Mouse (Mus musculus): Measurements from ENCODE around the gene a. TPM values are rescaled to one million over a fixed set of nuclear protein-coding genes. Genes with fewer than 3 reads are reported as not detected.

a gene
- 0.37 and 0.70 TPM in 2 replicates for polyA plus RNA-seq (2012)

DNA sequence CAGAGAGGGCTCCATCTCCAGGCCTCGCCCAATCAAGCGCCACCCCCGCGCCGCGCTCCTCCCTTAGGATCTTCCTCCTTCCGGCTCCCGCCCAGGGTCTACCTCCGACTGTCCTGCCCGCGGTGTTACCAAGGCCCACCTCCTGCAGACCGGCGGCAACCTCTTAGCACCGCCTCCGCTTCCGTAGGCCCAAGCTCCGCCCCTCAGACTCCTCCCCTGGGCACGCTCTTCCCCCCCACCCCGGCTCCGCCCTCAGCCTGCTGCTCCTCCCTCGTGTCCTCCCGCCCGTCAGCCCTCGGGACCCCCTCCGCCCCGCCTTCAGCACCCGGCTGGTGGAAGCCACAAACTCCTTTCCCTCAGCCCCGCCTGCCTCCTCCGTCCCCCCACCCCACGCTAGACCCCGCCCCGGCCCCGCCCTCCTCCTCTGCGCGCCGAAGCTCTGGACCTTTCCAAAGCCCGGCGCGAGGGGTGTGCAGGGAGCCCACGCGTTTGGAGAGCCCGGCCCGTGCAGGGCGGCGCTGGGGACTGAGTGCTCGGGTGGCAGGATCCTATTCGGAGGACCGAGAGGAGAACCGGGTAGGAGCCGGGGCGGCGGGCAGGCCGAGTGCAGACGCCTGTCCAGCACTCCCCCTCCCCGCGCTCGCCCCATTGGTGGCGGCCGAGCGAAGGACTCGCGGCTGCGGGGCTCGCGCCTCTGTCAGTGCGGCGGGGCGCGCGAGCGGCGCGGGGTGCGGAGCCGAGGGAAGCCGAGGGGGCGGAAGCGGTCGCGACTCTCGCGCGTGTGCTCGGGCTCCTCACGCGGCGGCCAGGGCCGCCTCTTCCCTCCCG is at the start of gene a, which contains the start of gene Raly:
a (plus strand) TSS at position 747 of the 828 bp plus-strand sequence.
Raly (plus strand) TSS at position 441 of the 828 bp plus-strand sequence.
- no peak for TF ChIP-seq GATA1 (IDR thresholded peaks at IDR 0.05; ENCODE audit: low read length)

DNA sequence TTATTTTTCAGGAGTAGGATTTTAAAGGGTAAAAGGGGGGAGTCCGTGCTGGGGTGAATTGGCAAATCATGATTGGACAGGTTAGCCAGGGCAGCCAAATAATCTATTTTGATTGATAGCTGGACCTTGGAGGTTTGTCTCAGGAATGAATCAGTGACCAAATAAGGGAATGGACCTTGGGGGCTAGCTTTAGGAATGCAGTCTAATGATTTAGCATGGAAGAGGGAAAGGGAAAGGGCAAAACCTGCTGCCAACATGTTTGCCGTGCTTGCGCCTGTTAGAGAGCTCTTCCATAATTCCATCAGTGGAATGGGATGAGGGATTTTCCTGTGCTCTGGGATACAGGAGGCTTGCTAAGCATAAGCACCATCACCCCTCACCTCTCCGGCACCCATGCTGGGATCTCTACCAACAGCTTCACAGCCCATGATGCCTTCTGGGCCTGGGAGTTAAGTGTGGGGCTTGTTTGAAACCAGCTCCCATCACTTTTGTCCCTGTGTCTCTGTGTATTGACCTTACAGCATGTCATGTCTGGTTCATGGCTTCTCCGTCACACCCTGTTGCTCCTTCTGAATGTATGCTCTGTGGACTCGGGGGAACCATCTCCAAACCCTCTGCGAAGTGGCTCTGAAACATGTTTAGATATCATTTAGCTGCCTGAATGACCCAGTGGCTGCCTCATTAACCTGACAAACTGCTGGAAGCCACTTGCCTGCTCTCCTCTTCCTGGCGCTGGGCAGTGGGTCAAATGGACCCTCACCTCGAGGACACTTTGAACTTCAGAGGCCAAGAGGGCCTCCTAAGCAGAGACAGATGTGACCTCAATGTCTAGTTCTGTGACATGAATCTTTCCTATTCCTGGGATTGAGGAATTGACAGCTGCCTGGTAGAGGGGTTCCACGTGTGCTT is 48.0 kb upstream of the a start:
- no peak for TF ChIP-seq GATA1 (IDR thresholded peaks at IDR 0.05; ENCODE audit: low read length)

DNA sequence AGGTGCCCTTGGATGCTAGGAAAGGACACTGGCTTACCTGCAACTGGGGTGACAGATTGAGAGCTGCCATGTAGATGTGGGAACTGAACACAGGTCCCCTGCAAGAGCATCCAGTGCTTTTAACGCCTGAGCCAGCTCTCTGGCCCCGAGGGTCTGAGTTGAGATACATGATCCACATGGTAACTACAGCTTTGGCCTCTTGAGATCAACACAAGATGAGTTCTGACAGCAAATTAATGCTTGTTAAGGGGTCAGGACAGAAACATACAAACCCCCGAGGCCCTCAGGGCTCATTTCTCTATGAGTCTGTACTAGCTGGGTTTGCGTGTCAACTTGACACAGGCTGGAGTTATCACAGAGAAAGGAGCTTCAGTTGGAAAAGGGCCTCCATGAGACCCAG is 47.3 kb upstream of the a start:
- TF ChIP-seq GATA1 (IDR thresholded peaks at IDR 0.05; ENCODE audit: low read length) = no peak

DNA sequence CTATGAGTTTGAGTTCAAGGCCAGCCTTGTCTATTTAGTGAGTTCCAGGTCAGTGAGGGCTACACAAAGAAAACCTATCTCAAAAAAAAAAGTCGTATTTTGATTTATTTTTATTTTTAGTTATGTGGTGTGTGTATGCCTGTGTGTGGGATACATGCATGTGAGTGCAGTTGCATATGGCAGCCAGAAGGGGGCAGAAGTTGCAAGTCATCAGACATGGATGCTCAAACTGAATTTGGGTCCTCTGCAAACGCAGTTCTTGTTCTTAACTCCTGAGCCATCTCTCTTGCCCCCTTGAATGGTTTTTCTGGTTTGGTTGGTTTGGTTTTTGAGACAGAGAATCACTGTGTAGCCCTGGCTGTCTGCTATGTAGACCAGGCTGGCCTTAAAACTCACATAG is 42.8 kb upstream of the a start:
- TF ChIP-seq GATA1 (IDR thresholded peaks at IDR 0.05; ENCODE audit: low read length) = no peak

DNA sequence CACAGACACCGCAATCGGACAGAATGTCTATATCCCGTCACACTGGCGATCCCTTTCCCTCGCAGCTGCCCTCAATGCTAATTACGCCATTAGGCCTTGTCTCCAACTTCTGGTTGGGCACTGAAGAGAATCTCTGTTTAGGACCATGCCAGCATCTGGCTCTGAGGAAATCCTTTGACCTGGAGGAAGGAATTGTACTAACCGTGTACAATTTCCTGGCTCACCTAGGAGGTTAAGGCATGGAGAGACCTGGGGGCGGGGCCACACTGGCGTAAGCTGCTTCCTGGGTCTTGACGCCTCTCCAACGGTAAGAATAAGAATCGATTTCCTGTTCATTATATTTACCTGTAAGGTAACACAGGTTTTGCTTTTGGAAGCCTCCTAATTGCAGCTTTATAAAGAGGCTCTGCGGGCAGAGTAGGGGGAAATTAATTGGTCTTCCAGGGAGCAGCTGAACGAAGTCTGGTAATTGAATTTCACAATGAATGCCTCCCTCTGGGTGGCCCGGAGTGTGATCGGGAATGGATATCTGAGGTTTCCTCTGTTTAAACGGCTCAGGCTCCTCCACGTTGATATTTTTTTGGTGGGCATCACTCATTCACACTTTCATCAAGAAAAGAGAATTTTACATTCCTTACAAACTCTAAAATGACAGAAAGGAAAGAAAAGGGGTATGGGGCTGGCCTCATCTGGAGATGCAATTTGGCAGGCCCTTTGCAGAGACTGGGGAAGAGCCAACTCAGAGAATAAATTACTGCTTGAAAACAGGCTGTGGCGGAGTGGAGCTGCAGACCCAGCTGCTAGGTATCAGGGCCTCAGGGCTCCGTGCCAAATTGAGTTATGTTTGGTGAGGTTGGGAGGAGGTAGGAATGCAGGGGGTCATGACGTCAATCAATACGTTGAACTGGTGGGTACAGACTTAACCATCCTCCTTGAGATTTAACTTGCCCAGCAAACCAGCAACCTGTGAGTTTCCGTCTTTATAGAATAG is 41.9 kb upstream of the a start:
- no peak for TF ChIP-seq GATA1 (IDR thresholded peaks at IDR 0.05; ENCODE audit: low read length)

DNA sequence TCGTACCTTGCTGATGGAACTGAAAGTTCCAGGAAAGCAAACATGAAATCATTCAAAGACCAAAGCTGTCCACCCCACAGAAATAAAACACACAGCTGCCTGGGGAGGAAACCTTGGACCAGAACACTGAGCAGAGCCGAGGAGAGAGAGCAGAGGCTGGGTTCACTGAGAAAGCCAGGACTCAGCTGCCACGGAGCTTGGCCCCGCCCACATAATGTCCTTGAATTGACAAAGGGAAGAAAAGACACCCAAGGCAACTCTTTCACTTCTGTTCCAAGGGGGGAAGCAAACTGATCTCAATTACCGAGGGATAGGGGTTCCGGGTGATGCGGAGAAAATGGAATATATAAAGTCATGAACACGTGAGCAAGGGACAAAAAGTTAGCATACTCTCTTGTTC is 39.3 kb upstream of the a start:
- no peak for TF ChIP-seq GATA1 (IDR thresholded peaks at IDR 0.05; ENCODE audit: low read length)

DNA sequence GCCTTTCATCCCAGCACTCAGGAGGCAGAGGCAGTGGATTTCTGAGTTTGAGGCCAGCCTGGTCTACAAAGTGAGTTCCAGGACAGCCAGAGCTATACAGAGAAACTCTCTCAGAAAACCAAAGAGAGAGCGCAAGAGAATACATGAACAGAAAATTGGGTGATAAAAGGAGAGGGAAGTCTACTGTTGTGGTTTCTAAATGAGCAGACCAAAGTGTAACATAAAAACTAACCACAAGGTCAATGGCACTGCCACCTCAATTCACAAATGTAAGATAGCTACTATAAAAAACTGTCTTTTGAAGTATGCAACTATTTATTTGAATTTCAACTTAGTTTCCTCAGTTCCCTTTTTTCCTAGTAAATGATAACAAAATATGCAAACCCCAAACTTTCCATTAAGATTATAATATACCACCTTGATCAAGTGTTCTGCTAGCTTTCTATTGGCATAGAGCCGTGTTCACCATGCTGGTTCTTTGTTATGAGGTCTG is 37.1 kb upstream of the a start:
- TF ChIP-seq GATA1 (IDR thresholded peaks at IDR 0.05; ENCODE audit: low read length) = no peak

DNA sequence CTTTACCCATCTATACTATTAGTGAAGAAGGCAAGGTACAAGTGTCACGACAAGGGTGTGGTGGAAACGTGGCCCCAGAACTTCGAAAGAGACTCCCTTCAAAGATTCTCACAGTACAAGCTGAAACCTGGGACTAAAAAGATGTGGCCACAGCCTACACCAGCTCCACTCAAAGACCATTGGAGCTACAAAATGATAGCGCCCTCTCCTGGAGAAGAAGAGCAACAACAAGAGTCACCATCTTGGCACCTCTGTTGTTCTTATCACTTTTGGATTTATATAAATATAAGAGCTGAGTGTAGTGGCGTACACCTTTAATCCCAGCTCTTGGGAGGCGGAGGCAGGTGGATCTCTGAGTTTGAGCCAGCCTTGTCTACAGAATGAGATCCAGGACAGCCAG is 35.4 kb upstream of the a start:
- no peak for TF ChIP-seq GATA1 (IDR thresholded peaks at IDR 0.05; ENCODE audit: low read length)

DNA sequence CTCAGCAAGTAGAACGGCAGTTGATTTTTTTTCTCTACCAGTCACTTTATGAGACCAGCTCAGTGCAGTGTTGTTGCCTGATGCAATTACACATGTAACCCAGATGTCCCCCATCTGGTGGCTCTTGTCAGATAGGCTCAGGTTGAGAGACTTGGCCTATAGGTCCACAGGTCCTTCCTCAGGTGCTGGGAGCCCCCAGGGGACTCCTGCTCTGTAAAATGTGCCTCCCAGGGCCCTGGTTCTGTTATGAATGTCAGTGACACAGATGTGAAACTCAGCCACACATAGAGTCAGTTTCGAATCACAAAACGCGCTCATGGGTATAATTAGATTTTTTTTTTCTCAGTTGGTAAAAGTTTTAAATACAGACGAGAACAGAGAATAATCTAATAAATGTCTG is 33.5 kb upstream of the a start:
- no peak for TF ChIP-seq GATA1 (IDR thresholded peaks at IDR 0.05; ENCODE audit: low read length)

DNA sequence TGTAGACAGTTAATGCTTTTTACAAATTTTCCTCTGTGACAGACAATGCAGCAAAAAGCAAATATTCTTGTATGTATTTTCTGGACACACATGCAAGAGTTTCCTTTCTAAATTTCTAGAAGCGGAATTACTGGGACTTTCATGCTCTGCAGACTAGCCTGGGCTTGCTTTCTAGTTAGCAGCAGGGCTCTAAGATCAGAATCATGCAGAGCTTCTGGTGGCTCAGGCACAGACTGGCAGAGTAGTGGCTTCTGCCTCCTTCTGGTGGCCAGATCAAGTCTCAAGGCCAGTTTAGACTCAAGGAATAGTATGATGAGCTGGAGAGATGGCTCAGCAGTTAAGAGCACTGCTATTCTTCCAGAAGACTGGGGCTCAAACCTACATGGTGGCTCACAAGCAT is 32.7 kb upstream of the a start:
- no peak for TF ChIP-seq GATA1 (IDR thresholded peaks at IDR 0.05; ENCODE audit: low read length)

DNA sequence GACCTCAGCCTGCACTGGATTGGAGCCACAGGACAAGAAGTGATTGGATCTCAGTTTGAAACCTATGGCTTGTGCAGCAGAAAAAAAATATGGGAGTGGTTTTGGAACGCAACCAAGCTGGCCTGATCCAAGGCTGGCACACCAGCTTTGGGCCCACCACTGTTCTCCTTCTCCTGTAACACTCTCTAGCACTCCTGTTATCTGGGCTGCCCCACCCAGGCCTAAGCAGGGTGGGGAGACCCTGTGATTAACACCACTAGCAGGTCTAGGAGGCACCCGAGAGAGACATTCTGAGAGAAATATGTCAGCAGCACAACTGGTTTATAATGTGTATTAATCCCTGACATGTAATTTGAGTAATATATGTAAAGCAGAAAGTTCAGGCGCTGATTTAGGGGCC is 28.0 kb upstream of the a start:
- no peak for TF ChIP-seq GATA1 (IDR thresholded peaks at IDR 0.05; ENCODE audit: low read length)

DNA sequence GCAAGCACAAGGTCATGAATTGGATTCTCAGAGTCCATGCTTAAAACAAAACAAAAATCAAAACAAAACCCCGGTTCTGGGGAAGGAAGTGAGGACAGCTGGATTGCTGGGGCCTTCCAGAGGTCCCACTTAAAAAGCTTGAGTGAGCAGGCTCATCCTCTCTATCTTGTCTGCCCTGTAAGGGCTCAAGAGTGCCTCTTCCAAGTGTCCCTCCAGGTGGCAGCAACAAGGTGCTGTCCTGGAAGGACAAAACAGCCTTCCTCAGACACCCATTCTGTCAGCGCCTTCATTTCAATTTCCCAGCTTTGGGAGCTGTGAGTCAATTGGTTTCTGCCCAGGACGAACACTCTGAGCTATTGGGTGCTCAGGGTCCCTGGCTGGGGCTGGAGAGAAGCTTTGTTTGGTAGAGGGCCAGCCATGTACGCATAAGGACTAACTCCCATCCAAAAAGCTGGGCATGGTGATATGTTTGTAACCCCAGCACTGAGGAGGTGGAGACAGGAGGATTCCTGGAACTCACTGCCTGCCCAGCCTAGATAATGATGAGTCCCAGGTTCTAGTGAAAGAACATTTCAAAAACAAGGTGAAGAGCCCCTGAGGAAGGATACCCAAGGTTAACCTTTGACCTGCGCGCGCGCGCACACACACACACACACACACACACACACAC is 26.2 kb upstream of the a start:
- no peak for TF ChIP-seq GATA1 (IDR thresholded peaks at IDR 0.05; ENCODE audit: low read length)

DNA sequence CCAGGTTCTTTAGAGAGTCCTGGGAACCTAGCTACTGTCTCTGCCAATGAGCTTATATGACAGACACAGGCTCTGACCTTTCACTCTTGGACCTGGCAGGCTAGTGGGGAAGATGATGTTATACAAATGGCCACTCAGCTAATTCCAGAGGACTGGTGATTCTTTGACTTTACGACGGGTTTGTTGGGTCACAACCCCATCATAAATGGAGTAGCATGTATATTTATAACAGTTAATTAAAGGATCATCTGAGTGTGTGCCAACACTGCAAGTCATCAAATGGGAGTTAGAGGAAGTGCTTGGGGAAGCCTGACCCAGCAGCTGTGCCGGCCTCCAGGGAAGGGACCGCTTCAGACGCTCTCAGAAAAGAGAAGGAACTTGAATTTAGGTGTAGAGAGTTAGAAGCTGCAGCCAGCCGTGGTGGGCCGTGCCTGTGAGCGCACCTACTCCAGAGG is 25.6 kb upstream of the a start:
- no peak for TF ChIP-seq GATA1 (IDR thresholded peaks at IDR 0.05; ENCODE audit: low read length)

DNA sequence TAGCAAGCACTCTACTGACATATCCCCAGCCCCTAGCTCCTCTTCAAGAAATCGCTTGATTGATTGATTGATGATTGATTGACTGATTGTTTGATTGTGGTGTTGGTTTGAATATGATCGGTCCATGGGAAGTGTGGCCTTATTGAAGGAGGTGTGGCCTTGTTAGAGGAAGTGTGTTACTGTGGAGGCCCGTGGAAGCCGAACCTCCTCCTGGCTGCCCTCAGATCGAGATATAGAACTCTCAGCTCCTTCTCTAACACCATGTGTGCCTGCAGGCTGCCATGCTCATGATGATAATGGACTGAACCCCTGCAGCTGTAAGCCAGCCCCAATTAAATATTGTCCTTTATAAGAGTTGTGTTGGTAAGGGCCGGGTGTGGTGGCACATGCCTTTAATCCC is 24.2 kb upstream of the a start:
- TF ChIP-seq GATA1 (IDR thresholded peaks at IDR 0.05; ENCODE audit: low read length) = no peak
